Mouse (Mus musculus) lung, postnatal 14 days (tissue): ENCODE measurements around the gene Stat1.

Experiments
- DNase-seq: peaks from one replicate; pipeline ENCODE4 v3.0.0; 2021

Gene Stat1

GRCm38 (mm10) chr1:52137292-52137691, 18.1 kb downstream of the Stat1 start:
- no peak for DNase-seq

GRCm38 (mm10) chr1:52140534-52140933, 21.3 kb downstream of the Stat1 start:
- DNase-seq: no peak

GRCm38 (mm10) chr1:52141482-52141881, 22.2 kb downstream of the Stat1 start:
- DNase-seq: no peak

GRCm38 (mm10) chr1:52142117-52142516, 22.9 kb downstream of the Stat1 start:
- no peak for DNase-seq

GRCm38 (mm10) chr1:52143191-52143590, 24.0 kb downstream of the Stat1 start:
- no peak for DNase-seq

GRCm38 (mm10) chr1:52143596-52144156, 24.4 kb downstream of the Stat1 start:
- no peak for DNase-seq

- DNase-seq: no peak
Observed at GRCm38 (mm10) chr1:52144907-52145306, 25.7 kb downstream of the Stat1 start.

- DNase-seq: peak; percentile 63
Observed at GRCm38 (mm10) chr1:52146214-52146970, 27.2 kb downstream of the Stat1 start.

- DNase-seq: no peak
Observed at GRCm38 (mm10) chr1:52147431-52147830, 28.2 kb downstream of the Stat1 start.

GRCm38 (mm10) chr1:52148178-52148577, 28.9 kb downstream of the Stat1 start:
- DNase-seq: no peak

GRCm38 (mm10) chr1:52148696-52149095, 29.5 kb downstream of the Stat1 start:
- DNase-seq: no peak

- peak; percentile 19 for DNase-seq
Observed at GRCm38 (mm10) chr1:52149934-52150346, 30.7 kb downstream of the Stat1 start.

- DNase-seq: no peak
Observed at GRCm38 (mm10) chr1:52150676-52151075, 31.4 kb downstream of the Stat1 start.

GRCm38 (mm10) chr1:52151166-52151565, 31.9 kb downstream of the Stat1 start:
- no peak for DNase-seq

- no peak for DNase-seq
Observed at GRCm38 (mm10) chr1:52152369-52152768, 33.1 kb downstream of the Stat1 start.

GRCm38 (mm10) chr1:52152936-52153335, 33.7 kb downstream of the Stat1 start:
- DNase-seq: no peak

GRCm38 (mm10) chr1:52154890-52155289, 35.6 kb downstream of the Stat1 start:
- DNase-seq: peak; percentile 15

GRCm38 (mm10) chr1:52156351-52156750, 37.1 kb downstream of the Stat1 start:
- no peak for DNase-seq

GRCm38 (mm10) chr1:52158040-52158439, 38.8 kb downstream of the Stat1 start:
- DNase-seq: no peak

- DNase-seq: no peak
Observed at GRCm38 (mm10) chr1:52158490-52159381, 39.5 kb downstream of the Stat1 start.

GRCm38 (mm10) chr1:52161151-52161550, 41.9 kb downstream of the Stat1 start:
- DNase-seq: no peak

GRCm38 (mm10) chr1:52163707-52164457, 44.6 kb downstream of the Stat1 start:
- no peak for DNase-seq
